Mouse (Mus musculus): ENCODE measurements at regions not wholly inside any gene's neighbourhood (a gene's known extent, or its start where the extent isn't known, plus 50 kb on each side); places are given as distances from the start of the nearest gene placed in this dataset.
"Not testable (repeated sequence)": the region's sequence is repeated elsewhere in the genome, so short reads cannot be mapped to it uniquely, and the experiment has no call there.

DNA sequence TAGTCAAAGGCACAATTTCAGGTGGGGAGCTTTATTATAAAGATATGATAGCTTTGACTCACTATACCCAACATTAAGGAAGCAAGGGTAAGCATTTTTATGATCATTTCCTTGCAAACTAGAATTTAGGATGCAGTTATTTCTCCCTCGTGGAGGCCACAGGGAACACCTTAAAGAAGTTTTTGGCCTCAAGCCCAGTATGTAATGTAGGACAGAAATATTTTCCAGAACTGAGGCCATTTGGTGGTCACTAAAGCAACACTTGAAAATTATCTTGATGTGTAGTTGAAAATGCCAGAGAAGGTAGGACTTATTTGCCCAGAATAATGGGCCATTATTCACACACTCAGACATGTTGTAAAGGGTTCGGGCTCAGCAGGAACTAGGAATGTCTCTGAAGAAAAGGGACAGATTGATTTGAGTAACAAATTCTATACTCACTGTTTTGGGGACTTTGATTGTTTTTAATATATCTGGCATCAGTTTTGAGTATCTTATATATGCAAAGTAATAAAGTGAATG, 301.3 kb downstream of the Pros1 start:
- no peak for TF ChIP-seq CTCF (conservative IDR thresholded peaks at IDR 0.05)
- Histone ChIP-seq H3K27ac (no peak overlapping the region), H3K4me3 (no peak overlapping the region)
- DNase-seq (ENCODE audit: low spot score in 2 of 2): no peak

DNA sequence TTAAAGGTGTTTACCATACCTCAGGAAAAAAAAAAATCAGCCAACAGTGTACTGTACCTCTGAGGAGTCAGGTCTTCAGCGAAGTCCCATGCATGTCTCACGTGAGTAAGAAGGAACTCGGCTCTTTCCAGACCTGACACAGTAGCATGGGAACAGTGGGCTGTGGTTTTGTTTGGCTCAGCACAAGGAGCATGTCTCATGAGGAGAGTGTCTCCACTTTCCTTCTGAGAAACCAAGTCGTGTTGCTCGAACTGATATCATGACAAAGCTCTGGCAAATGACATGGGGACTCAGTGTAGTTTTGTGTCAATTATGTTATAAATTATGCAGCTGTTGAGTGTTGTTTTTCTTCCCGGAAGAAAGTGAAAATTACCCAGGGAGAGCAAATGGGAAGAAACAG, 316.0 kb downstream of the Pros1 start:
- TF ChIP-seq CTCF (conservative IDR thresholded peaks at IDR 0.05): no peak
- Histone ChIP-seq H3K27ac (no peak overlapping the region), H3K4me3 (no peak overlapping the region)
- DNase-seq (ENCODE audit: low spot score in 2 of 2): no peak

DNA sequence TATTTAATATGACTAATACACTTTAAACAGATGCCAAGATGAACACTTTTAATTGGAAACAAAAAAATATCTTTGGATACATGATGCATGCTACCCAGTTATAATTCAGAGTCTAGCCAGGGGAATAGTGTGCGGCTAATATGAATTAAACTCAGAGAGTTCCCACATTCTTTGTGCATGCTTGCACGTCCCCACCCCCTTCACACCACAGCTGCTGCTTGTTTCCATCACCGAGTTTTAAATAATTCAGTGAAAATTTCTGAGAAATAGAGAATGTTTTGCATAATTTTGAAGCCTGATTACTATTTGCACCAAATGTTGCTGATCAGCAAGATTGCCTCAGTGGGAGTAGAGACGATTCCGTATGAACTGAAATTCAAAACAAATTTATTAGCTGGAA, 325.1 kb downstream of the Pros1 start:
- no peak overlapping the region for H3K4me3 ChIP-seq
- peak; percentile 68 to 78 for DNase-seq (ENCODE audit: low spot score in 2 of 2)
- H3K27ac ChIP-seq: no peak overlapping the region
- no peak for TF ChIP-seq CTCF (conservative IDR thresholded peaks at IDR 0.05)

DNA sequence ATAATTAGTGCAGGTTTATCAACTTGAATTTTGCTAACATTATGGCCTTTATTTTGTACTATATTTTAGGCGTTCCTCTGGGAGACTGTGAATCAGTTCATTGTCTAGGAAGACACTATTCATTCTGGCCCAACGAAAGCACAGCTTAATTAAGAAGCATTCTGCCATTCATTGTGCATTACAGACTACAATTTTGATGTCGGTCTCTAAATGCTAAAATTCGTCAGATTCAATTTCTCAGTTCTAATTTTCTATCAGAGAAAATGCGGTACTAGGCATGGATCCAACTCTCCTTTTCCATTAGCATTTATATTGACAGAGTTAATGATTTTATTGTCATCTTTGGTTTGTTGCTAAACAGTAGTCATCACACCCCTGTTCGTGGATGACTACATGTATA, 337.1 kb downstream of the Pros1 start:
- no peak for TF ChIP-seq CTCF (conservative IDR thresholded peaks at IDR 0.05)
- DNase-seq (ENCODE audit: low spot score in 2 of 2): no peak
- Histone ChIP-seq H3K27ac (no peak overlapping the region), H3K4me3 (no peak overlapping the region)

DNA sequence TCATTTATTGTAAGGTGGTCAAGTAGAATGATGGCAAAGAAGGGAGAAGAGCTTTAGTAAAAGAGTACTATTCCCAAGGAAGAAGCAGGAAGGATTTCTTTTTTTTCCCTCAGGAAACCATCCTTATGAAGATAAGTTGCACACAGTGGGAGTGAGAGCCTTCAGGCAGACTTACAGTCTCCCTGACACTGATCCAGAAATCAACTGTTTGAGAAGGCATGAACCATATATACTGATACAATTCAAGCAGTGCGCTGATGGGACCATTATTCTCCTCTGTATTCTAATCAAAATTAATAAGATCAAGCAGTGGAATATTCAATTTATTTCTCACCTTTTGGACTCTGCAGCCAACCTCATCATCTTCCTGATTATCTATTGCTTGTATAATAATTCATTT, 337.5 kb downstream of the Pros1 start:
- H3K4me3 ChIP-seq: no peak overlapping the region
- no peak for DNase-seq (ENCODE audit: low spot score in 2 of 2)
- TF ChIP-seq CTCF (conservative IDR thresholded peaks at IDR 0.05): no peak
- H3K27ac ChIP-seq: no peak overlapping the region

DNA sequence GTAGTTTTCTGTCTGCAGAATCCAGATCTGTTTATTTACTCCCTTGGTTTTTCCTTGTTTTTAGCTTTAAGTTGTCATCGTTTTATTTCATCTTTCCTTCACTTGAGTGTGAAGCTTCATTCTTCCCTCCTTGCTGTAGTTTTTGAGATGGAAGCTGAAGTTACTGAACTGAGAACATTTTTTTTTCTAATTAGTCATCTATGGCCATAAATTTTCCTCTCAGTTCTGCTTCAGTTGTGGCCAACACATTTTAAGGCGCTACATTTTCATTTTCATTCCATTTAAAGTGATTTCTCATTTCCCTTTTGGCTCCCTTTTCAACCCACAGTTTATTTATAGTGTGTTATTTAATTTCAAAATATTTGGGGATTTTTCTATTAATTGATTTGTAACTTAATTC, 340.5 kb downstream of the Pros1 start:
- TF ChIP-seq CTCF (conservative IDR thresholded peaks at IDR 0.05): no peak
- no peak for DNase-seq (ENCODE audit: low spot score in 2 of 2)
- H3K4me3 ChIP-seq: no peak overlapping the region

DNA sequence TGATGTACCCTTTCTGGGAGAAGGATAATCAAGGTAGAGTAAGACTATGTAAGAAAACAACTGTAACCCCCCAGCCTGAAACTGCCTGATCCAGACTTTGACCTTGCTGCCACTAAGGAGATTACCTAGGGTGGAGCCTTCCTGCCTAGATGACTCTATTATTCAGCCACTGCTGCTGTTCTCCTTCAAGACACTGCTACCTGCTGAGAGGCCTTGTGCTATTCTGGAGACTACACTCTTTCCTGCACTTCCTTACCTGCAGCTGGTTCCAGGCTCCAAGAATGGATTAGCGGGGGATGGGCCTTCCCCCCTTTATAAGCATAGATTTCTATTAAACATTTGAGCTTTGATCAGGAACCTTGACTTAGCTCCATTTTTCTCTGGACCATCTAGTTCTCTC, 359.4 kb downstream of the Pros1 start:
- DNase-seq (ENCODE audit: low spot score in 2 of 2); H3K27ac ChIP-seq; H3K4me3 ChIP-seq: not testable (repeated sequence)

More for the DNA sequence above, 340.5 kb downstream of the Pros1 start:
- H3K27ac ChIP-seq: no peak overlapping the region

DNA sequence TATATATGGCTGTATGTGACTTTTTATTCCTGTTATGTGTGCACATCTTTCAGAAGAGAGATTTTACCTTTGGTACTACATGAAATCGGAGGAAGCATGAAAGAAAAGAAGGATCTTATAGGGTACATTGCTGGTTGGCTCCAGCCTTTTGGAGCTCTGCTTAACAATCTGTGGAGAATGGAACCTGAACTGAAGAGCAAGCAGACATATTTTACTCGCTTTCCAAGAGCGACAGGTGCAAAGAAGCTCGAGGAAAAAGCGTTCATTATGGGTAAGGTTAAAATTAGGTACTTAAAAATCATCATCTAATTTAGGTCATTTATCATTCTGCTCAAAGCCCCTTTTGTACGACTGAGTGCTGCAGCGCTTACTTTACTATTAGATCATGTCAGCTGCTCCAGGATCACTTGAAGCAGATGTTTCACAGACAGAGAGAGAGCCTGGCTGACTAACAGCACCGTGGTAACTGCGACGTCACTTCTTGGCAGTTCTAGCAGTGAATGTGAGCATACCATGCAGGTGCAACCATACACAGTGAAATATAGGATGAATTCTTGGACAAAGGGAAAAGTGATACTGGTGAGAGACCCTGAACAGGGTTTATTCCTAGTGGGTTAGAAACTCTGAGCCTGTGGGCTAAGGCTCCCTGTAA, 366.2 kb downstream of the Pros1 start:
- peak in 1 of 2 experiments; percentile 7 for DNase-seq (ENCODE audit: low spot score in 2 of 2)
- Histone ChIP-seq H3K27ac (no peak overlapping the region), H3K4me3 (no peak overlapping the region)
- TF ChIP-seq CTCF (conservative IDR thresholded peaks at IDR 0.05): no peak

DNA sequence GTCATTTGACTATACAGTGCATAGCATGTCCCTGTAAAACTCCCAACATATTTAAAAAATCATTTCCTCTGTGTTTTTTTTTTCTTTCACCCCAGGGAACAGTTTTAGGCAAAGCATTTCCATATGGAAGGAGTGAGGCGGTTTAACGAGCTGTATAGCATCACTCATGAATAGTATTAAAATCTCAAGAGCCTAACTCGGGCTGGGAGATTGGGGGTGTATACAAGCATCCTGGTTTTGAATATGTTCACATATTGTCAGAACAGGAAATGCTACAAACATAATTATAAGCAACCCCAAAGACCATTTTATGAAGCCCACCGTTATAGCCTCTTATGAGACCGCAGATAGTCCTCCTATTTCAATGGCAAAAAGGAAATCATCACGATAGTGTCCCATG, 370.5 kb downstream of the Pros1 start:
- no peak for TF ChIP-seq CTCF (conservative IDR thresholded peaks at IDR 0.05)
- H3K4me3 ChIP-seq: no peak overlapping the region
- no peak for DNase-seq (ENCODE audit: low spot score in 2 of 2)
- no peak overlapping the region for H3K27ac ChIP-seq

DNA sequence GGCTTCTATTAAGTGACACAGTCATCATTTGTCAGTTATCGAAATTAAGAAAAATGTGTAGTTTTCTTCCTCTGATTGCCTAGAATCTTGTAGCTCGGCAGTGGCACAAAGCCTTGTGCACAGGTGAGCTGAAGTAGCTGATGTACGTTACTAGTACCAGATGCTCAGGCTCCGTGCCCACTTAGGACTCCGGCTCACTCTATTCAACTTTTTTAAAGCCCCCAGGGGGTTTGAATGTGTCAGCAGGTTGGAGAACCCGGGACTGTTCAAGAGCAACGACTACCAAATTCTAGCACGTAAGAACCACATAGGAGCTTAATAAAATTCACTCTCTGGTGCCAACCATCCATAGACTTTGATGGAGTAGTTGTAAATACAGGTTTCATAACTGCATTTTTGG, 371.0 kb downstream of the Pros1 start:
- TF ChIP-seq CTCF (conservative IDR thresholded peaks at IDR 0.05): no peak
- DNase-seq (ENCODE audit: low spot score in 2 of 2): no peak
- no peak overlapping the region for H3K27ac ChIP-seq
- no peak overlapping the region for H3K4me3 ChIP-seq

DNA sequence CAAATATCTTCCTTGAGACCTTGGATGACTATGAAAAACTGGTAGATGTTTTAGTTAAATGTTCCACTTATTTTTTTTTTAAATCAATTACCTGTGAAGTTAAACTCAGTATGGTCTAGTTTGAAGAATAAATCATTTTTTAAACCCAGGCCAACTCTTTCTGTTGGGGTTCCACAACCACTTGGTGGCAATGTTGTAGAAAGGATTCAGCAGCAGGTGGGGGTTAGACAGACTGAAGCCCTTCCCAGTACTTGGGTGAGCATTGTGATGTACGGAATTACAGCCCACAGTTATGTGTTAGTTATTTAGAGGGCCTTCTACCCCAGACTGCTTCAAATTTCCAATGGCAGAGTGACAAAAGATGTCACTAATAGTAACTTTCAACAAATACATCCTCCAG, 375.0 kb downstream of the Pros1 start:
- DNase-seq (ENCODE audit: low spot score in 2 of 2): peak in 1 of 2 experiments; percentile 8
- Histone ChIP-seq H3K4me3 (no peak overlapping the region), H3K27ac (no peak overlapping the region)
- peak; percentile 68 for TF ChIP-seq CTCF (conservative IDR thresholded peaks at IDR 0.05)

DNA sequence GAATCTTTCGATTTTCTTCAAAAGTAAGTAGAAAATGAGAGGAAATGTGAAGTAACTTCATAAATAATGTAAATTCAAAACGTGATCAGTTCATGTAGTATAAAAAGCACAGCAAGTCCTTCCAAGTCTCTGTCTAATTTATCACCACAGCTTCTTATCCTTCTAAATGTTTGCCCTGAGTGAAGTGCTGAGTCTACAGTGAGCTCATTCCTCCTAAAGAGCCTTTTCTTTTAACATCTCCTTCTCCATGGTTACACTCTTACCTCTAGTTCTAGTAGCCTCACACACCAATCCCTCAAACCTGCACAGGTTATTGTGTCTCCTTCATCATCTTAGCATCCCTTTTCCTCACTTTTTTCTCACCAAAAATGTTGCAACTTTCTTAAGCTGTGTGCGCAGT, 375.5 kb downstream of the Pros1 start:
- H3K27ac ChIP-seq: no peak overlapping the region
- H3K4me3 ChIP-seq: no peak overlapping the region
- no peak for TF ChIP-seq CTCF (conservative IDR thresholded peaks at IDR 0.05)
- no peak for DNase-seq (ENCODE audit: low spot score in 2 of 2)

DNA sequence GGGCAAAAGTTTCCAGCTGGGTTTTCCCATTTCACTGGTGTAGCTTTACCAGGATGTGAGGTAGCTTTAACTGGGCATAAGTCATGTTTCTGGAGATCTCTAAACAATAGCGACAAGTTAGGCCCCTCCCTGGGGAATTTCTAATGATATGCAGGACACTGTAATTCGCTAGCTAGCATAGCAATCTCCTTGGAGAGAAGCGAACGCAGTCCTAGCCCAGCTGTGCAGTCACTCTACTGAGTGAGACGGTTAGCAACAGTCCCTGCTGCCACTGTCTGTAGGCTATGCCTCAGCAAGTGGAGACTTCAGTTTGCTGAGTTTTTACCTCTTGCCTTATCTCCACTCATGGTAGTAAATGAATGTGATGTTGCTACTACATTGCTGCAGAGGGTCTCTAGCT, 416.1 kb downstream of the Pros1 start:
- Histone ChIP-seq H3K27ac (no peak overlapping the region), H3K4me3 (no peak overlapping the region)
- DNase-seq (ENCODE audit: low spot score in 2 of 2): no peak
- TF ChIP-seq CTCF (conservative IDR thresholded peaks at IDR 0.05): no peak

DNA sequence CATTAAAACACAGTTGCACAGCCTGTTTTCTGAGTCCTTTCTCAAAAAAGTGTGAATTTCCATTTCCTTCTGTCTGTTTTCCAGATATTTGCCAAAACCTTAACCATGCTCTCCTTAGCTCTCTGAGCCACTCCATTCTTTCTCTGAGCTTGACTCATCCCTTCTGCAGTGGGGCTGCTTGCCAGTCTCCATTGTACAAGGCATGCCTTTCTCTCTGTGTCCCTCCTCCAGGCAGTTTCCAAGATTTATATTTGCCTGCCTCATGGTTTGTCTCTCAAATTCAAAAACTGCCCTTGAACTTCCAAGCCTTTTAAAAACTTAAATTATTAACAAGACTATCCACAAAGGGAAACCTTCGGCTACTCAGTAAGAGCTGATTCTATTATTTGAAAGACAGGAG, 423.4 kb downstream of the Pros1 start:
- DNase-seq (ENCODE audit: low spot score in 2 of 2): peak in 1 of 2 experiments; percentile 4
- no peak overlapping the region for H3K4me3 ChIP-seq
- no peak for TF ChIP-seq CTCF (conservative IDR thresholded peaks at IDR 0.05)
- no peak overlapping the region for H3K27ac ChIP-seq

Measured in layer of hippocampus, adult 2 months (tissue).